ENCODE assay signal across 10 mouse cellular contexts in the genomic region with DNA sequence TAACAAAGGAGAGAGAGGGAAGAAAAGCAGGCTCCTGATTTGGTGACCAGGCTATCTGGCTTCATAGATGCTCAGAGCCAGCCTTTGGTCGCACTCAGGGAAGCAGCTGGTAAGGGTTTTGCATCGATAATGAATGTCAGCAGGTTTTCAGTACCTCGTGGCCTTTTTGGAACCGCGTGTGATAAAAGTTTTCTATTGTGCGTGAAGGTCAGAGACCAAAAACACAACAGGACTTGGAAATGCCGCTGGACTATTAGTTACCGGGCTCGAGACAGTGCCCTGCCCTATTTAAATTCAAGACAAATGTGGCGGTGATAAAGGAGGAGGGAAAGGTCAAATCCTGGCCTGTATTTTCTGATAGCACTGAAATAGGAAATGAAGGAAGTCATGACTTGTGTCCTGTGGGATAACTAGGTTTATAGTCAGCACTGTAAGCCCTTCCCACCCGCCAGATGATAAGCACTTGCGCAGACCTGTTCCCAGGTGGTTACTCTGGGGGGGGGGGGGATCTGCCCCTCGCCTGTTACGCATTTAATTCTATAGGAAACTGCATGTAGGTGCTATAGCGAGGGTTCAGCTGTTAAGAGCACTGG. TPM values are rescaled to one million over a fixed set of nuclear protein-coding genes. Genes with fewer than 3 reads are reported as not detected.
DNase-seq lines count a peak whose midpoint lies in the region; ATAC-seq and TF ChIP-seq lines count a peak whose summit lies in the region.
"Had no signal": no experiment of that assay in that cellular context is flagged by ENCODE, and none has a peak within 500 bp of the region (broad histone marks: within the 10 kb centered on the region; RNA-seq: fewer than 3 reads in every experiment).

No protein-coding gene starts in this region.

- no peak overlapping the region for H3K4me3 ChIP-seq in forebrain, embryonic 14.5 days (ENCODE audit: low read depth, low read length)
- no peak overlapping the region for H3K4me3 ChIP-seq in forebrain, embryonic 15.5 days
- no peak overlapping the region for H3K4me3 ChIP-seq in midbrain, embryonic 10.5 days
- H3K4me3 ChIP-seq in midbrain, postnatal 0 days (ENCODE audit: low read depth, low read length), result no peak overlapping the region
- no peak overlapping the region for H3K4me3 ChIP-seq in hindbrain, postnatal 0 days (ENCODE audit: low read length)
- H3K4me3 ChIP-seq: kidney, embryonic 15.5 days had no signal

- TF ChIP-seq CTCF in midbrain, postnatal 0 days (IDR thresholded peaks at IDR 0.05), result no peak
- no peak for TF ChIP-seq CTCF in hindbrain, postnatal 0 days (IDR thresholded peaks at IDR 0.05; ENCODE audit: low read depth)

- H3K9me3 ChIP-seq in forebrain, embryonic 14.5 days (replicated peaks; ENCODE audit: control insufficient read depth, low read length), result no peaks in the 10 kb centered on the region
- H3K9me3 ChIP-seq in forebrain, embryonic 15.5 days, result no peaks in the 10 kb centered on the region
- no peaks in the 10 kb centered on the region for H3K9me3 ChIP-seq in midbrain, embryonic 10.5 days (replicated peaks)
- no peaks in the 10 kb centered on the region for H3K9me3 ChIP-seq in midbrain, postnatal 0 days (ENCODE audit: low read length)
- H3K9me3 ChIP-seq in hindbrain, postnatal 0 days (ENCODE audit: low read length), result no peaks in the 10 kb centered on the region
- H3K9me3 ChIP-seq: kidney, embryonic 15.5 days had no signal

- ATAC-seq in forebrain, embryonic 14.5 days, result no peak
- ATAC-seq in forebrain, embryonic 15.5 days (replicated peaks), result no peak
- no peak for ATAC-seq in midbrain, postnatal 0 days (ENCODE audit: low FRiP score)
- no peak for ATAC-seq in hindbrain, postnatal 0 days
- ATAC-seq: Patski had no signal

- no peak overlapping the region for H3K4me2 ChIP-seq in forebrain, embryonic 14.5 days (ENCODE audit: low read length)
- H3K4me2 ChIP-seq in forebrain, embryonic 15.5 days (replicated peaks), result no peak overlapping the region
- H3K4me2 ChIP-seq in midbrain, postnatal 0 days (ENCODE audit: low read depth, low read length, poor library complexity, severe bottlenecking), result no peak overlapping the region
- H3K4me2 ChIP-seq in hindbrain, postnatal 0 days (ENCODE audit: low read depth, low read length), result no peak overlapping the region
- H3K4me2 ChIP-seq: kidney, embryonic 15.5 days had no signal

- H3K27me3 ChIP-seq in forebrain, embryonic 14.5 days (replicated peaks; ENCODE audit: control insufficient read depth, insufficient read depth, low read length), result no peaks in the 10 kb centered on the region
- H3K27me3 ChIP-seq in forebrain, embryonic 15.5 days, result no peaks in the 10 kb centered on the region
- H3K27me3 ChIP-seq in midbrain, embryonic 10.5 days (ENCODE audit: low read depth, poor library complexity, severe bottlenecking), result no peaks in the 10 kb centered on the region
- no peaks in the 10 kb centered on the region for H3K27me3 ChIP-seq in midbrain, postnatal 0 days (ENCODE audit: insufficient read depth, low read length)
- no peaks in the 10 kb centered on the region for H3K27me3 ChIP-seq in hindbrain, postnatal 0 days (ENCODE audit: insufficient read depth, low read length)
- H3K27me3 ChIP-seq: kidney, embryonic 15.5 days; Patski had no signal

- H3K4me1 ChIP-seq in forebrain, embryonic 14.5 days (ENCODE audit: control insufficient read depth, insufficient read depth, low read length), result peaks cover 27% of the 10 kb centered on the region
- H3K4me1 ChIP-seq in forebrain, embryonic 15.5 days, result peaks cover 32% of the 10 kb centered on the region
- H3K4me1 ChIP-seq in midbrain, embryonic 10.5 days, result peaks cover 46% of the 10 kb centered on the region
- peaks cover 5% of the 10 kb centered on the region; the same call in 1 of the 2 replicates for H3K4me1 ChIP-seq in midbrain, postnatal 0 days (ENCODE audit: insufficient read depth, low read length)
- peaks cover 6% of the 10 kb centered on the region; the same call in 1 of the 2 replicates for H3K4me1 ChIP-seq in hindbrain, postnatal 0 days (ENCODE audit: insufficient read depth, low read length)

- no peak for DNase-seq in forebrain, embryonic 14.5 days (ENCODE audit: low spot score)
- DNase-seq in midbrain, embryonic 10.5 days (ENCODE audit: low spot score), result no peak
- DNase-seq in midbrain, postnatal 0 days (ENCODE audit: low spot score), result no peak
- DNase-seq in hindbrain, postnatal 0 days (ENCODE audit: low spot score), result peak; percentile 39
- no peak for DNase-seq in yolk sac, embryonic 10.5 days (ENCODE audit: low spot score)
- no peak for DNase-seq in layer of hippocampus, postnatal 14 days (ENCODE audit: low spot score in 2 of 2)
- no peak for DNase-seq in thymus, postnatal 25 days

- 68% methylated on average over 15 of the region's 15 CpGs for WGBS in forebrain, embryonic 14.5 days
- 58% methylated on average over 15 of the region's 15 CpGs for WGBS in forebrain, embryonic 15.5 days
- WGBS in midbrain, embryonic 10.5 days, result 64% methylated on average over 15 of the region's 15 CpGs
- 38% methylated on average over 15 of the region's 15 CpGs for WGBS in midbrain, postnatal 0 days
- 42% methylated on average over 15 of the region's 15 CpGs for WGBS in hindbrain, postnatal 0 days

- no peak overlapping the region; the same call in 1 of the 2 replicates for H3K27ac ChIP-seq in forebrain, embryonic 14.5 days (ENCODE audit: low read depth, low read length)
- no peak overlapping the region for H3K27ac ChIP-seq in forebrain, embryonic 15.5 days (replicated peaks)
- peak overlapping the region; percentile 46 for H3K27ac ChIP-seq in midbrain, embryonic 10.5 days (replicated peaks)
- no peak overlapping the region for H3K27ac ChIP-seq in midbrain, postnatal 0 days (ENCODE audit: low read depth, low read length)
- peak overlapping the region; percentile 79; the same call in 1 of the 2 replicates for H3K27ac ChIP-seq in hindbrain, postnatal 0 days
- H3K27ac ChIP-seq: kidney, embryonic 15.5 days had no signal

- 0 out of 2 replicates have a peak overlapping the region, but pooled peaks have one; percentile 8 for H3K9ac ChIP-seq in forebrain, embryonic 14.5 days (ENCODE audit: low read length)
- H3K9ac ChIP-seq in forebrain, embryonic 15.5 days (replicated peaks), result no peak overlapping the region
- H3K9ac ChIP-seq in midbrain, postnatal 0 days (replicated peaks; ENCODE audit: low read length, poor library complexity, severe bottlenecking), result no peak overlapping the region
- no peak overlapping the region for H3K9ac ChIP-seq in hindbrain, postnatal 0 days (replicated peaks; ENCODE audit: low read length)
- H3K9ac ChIP-seq: kidney, embryonic 15.5 days had no signal

- no peaks in the 10 kb centered on the region for H3K36me3 ChIP-seq in forebrain, embryonic 14.5 days (ENCODE audit: control insufficient read depth, insufficient read depth, low read length)
- H3K36me3 ChIP-seq in forebrain, embryonic 15.5 days, result no peaks in the 10 kb centered on the region
- H3K36me3 ChIP-seq in midbrain, embryonic 10.5 days, result peaks cover 8% of the 10 kb centered on the region
- H3K36me3 ChIP-seq in midbrain, postnatal 0 days (ENCODE audit: insufficient read depth, low read length), result no peaks in the 10 kb centered on the region
- no peaks in the 10 kb centered on the region for H3K36me3 ChIP-seq in hindbrain, postnatal 0 days (ENCODE audit: insufficient read depth, low read length)
- H3K36me3 ChIP-seq: kidney, embryonic 15.5 days had no signal

RNA-seq across cellular contexts. Expression of a gene that starts 20.6 kb away (rescaled TPM):
- 36.1 and 42.4 TPM in 2 replicates for polyA plus RNA-seq in forebrain, embryonic 14.5 days (2014; fragmentation: Nextera tagmentation; extraction: Ambion mirVana)
- 107 and 111 TPM in 2 replicates for polyA plus RNA-seq in forebrain, embryonic 15.5 days (2015; fragmentation: Nextera tagmentation; extraction: Ambion mirVana)
- 17.5 and 29.8 TPM in 2 replicates for polyA plus RNA-seq in midbrain, embryonic 10.5 days (2016; fragmentation: Nextera tagmentation; extraction: Ambion mirVana)
- 552 and 565 TPM in 2 replicates for total RNA-seq in midbrain, postnatal 0 days (2014; rRNA removed)
- polyA plus RNA-seq in midbrain, postnatal 0 days (2015; fragmentation: Nextera tagmentation; extraction: Ambion mirVana), result 196 and 209 TPM in 2 replicates
- 590 and 603 TPM in 2 replicates for total RNA-seq in hindbrain, postnatal 0 days (2014; rRNA removed)
- polyA plus RNA-seq in hindbrain, postnatal 0 days (2015; fragmentation: Nextera tagmentation; extraction: Ambion mirVana), result 193 and 206 TPM in 2 replicates
- 100 to 1,000 TPM; 832 to 838 TPM for total RNA-seq in layer of hippocampus, postnatal 14 days (2021)

Comparison
In these comparisons a context has a peak if more than half of its experiments do, and no peak if none do; other contexts are left out.
1. H3K27ac ChIP-seq: peak in midbrain, embryonic 10.5 days (single experiment) and hindbrain, postnatal 0 days (single experiment); none in forebrain, embryonic 14.5 days (single experiment), forebrain, embryonic 15.5 days (single experiment) and midbrain, postnatal 0 days (single experiment).